Mouse (Mus musculus) lung, postnatal 14 days (tissue): ENCODE data around the gene Larp4.
A peak's percentile ranks its signal among the peaks of the same experiment; 100 is the strongest.

ENCODE experiments used
- DNase-seq: peaks from one replicate; pipeline ENCODE4 v3.0.0; 2021

Gene Larp4

DNA sequence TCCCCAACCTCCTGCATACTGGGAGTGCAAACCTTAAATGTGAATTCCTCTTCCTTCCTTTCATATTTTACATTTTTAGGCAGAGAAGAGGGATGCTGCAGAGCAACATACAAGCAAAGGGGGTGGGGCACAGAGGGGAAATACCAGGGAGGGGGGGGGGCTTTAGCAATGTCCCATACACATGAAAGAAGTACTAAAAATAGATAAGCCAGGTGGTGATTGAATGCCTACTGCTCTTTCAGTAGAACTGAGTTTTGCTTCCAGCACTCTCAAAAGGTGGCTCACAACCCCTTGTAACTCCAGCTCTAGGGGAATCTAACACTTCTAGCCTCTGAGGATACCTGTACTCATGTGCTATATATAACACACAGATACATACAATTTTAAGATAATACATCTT is 36.3 kb downstream of the Larp4 start:
- DNase-seq: no peak

DNA sequence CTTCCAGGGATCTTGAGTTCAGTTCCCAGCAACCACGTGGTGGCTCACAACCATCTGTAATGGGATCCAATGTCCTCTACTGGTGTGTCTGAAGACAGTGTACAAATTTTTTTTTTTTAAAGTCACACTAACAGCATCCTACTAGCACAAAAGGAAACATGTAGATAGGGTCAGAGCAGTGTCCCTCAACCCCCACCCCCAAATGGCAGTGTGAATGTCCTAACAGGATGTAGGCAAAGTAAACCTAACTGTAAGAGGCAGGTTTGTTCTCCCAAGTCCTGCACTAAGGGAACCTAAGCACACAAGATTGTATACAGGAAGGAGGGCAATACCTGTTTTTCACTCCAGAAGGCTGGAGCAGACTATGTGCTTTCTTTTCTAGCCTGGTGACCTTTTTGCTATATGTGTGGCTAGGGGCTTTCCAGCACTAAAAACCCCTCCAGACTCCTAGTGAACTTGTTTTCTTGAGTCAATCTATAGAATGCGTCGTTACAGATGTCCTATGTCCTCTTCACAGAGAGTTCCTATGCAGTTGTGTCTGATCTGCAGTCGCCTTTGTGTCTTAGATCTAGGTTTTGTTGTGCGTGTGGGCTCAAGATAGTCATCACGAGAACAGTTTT is 48.5 kb downstream of the Larp4 start:
- DNase-seq: no peak

DNA sequence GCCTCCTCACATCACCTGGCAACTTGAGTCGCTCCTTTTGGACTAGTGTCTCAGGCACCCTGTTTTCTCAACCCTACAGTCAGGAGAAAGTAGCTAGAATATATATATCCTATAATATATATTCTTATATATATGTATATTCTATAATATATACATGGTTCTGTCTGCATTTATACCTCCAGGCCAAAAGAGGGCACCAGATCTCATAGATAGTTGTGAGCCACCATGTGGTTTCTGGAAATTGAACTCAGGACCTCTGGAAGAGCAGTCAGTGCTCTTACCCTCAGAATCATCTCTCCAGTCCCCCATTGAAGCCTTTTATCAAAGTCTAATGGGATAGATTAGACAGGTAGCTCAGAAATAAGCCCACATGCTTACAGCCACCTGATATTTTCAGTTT is 51.3 kb downstream of the Larp4 start:
- DNase-seq: no peak

DNA sequence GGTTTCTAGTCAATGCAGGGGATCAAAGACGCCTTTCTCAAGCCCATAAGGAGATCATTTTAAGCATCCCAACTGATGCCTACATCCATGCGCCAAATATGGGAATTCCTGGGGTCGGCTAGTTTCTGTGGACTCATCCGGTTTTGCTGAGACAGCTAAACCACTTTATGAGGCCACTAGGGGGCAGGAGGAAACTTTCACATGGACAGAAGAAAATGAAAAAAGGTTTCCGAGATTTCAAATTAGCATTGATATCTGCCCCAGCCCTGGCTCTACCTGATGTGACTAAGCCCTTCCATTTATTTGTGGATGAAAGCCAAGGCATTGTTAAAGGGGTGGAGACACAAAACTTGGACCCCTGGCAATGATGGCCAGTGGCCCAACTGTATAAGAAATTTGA is 53.1 kb downstream of the Larp4 start:
- peak; percentile 64 for DNase-seq

DNA sequence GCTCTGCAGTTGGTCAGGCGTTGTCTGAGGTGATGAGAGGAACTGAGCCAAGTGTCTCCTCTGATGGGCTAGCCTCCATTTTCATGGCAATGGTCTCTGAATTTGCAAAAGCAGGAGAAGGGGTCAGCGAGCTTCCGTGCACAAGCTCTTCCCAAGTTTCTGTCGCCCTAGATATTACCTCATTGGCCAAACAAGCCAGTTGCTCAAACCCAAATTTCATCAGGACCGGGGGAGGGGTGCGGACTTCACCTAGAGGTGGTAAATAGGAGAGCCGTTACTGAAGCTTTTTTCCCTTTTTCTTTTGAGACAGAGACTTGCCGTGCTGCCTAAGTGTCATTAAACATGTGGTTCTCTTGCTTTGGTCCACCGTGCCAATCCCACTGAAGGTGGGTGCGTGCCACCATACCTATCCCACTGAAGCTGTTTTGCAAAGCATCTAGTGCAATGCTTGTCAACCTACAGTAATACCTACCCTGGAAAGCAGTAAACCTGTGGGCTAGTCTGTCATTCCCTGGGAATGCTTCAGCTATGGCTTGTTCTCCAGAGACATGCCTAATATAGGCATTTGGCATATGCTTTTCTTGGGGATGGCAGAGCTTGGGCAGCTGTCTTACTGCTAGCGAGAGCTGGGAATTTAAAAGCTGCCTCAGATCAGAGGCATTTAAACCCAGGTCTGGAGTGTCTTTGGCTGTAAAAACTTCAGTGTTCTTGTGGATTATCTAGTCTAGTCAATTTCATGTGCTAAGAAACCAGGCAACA is 55.4 kb downstream of the Larp4 start:
- no peak for DNase-seq

DNA sequence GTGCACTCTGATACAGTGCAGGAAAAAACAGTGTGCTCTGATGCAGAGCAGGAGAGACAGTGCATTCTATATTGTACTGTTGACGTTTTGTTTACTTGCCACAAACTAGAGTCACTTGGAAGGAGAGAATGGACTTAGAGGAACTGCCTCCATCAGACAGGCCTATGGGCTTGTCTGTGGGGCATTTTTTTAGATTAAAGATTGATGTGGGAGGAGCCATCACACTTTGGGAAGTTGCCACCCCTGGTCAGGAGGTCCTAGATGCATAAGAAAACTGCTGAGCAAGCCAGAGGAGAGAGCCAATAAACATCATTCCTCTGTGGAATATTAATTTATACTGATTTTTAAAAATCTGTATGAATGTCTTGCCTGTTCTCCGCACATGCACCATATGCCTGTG is 58.3 kb downstream of the Larp4 start:
- DNase-seq: no peak

DNA sequence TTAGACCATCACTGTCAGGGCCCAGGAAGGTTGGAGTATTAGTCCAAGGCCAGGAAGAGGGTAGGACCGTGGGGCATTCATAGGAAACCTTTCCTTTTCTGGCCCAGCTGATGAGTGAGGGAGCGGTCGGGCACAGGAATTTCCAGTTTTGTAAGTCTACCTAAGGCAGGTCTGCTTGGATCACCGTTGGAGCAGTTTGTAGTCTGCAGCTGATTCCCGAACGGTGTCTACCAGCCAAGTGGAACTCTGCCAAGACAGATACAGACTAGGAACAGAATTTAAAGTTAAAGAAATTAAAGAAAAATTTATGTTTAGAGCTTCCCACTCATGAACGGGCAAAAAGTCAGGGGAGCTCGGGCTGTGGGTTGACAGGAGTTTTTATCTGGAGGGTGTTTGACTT is 59.6 kb downstream of the Larp4 start:
- DNase-seq: no peak

DNA sequence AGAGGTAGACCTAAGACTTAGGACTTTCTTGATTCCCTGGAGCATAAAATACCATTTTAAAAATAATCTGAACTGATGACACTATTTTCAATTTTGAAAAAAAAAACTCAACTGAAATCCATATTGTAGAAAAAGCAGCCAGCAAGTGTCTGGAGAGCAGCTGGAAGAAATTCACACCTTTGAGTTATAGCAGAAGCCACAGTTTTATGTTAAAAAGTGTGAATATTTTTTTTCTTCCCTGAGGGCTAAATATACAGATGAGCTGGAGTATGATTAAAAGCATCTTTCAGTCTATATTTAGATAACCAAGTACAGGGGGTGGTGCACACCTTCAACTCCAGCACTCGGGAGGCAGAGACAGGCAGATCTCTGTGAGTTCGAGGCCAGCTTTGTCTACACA is 60.0 kb downstream of the Larp4 start:
- no peak for DNase-seq

DNA sequence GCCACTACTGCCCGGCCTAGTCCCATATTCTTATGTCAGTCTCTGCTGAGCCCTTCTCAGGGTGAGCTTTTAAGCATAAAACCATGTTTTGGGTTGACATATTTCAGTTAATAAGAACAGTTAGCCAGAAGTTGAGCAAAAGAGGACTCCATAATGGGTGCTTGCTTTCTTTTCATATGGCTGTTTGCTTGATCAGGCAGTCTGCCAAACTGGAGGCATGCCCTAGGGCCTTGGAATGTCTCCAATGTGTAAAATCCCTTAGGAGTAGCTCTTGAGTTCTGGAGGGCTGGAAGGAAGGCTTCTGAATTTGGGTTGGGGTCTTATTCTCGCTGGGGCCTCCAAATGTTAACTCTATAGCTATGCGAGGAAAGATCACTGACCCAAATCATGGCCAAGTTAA is 62.7 kb downstream of the Larp4 start:
- peak; percentile 47 for DNase-seq

DNA sequence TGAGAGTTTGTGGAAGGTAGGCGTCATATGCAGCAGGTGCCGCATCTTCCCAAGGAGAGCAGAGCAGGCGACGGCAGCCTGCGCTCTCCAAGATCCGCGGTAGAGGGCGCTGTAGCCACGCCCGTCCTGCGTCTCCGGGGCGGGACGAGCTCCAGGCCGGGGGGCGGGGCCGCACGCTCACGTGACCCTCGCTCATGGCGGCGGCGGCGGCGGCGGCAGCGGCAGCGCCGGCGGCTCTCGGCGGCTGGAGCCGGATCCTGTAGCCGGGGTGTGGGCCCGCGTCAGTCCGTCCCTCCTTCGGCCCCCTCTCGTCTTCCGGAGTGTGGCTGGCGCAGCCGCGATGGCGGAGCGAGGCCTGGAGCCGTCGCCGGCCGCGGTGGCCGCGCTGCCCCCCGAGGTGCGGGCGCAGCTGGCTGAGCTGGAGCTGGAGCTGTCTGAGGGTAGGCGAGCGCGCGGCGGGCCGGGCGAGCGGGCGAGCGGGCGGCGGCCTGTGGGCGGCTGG is 68.7 kb downstream of the Larp4 start, which contains the start of gene Dip2b:
Gene Dip2b (plus strand): TSS at position 195 of the 502 bp plus-strand sequence.
- peak; percentile 99 for DNase-seq

DNA sequence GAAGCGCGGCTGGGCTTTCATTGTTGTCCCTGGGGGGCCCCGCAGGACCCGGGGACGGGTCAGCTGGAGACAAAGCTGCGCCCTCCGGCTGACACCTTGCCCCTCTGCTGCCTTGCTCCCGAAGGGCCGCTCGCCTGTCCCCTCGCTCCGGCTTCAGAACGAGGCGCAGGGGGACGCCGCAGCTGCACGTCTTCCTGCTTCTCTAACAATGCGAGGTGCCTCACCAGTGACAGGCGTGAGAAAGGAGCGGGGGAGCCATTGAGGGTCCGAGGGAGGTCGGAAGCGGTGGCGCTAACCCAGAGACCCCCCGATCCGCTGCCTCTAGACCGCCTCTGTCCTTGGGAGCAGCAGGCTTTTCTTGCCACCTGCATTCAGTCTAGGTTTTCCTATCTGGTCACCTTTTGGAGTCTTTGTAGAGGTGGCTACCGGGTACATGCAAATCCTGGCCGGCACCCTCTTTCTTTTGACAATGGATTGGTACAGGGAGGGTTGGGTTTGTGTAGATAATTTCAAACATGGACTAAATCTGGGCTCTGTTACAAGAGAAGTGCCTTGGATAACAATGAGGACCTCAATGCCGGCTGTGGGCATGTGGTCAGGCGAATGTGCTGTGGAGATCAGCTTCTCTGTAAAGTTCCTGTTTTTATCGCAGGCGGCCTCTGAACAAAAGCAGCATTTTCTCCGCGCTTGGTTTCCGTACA is 69.3 kb downstream of the Larp4 start:
- DNase-seq: peak; percentile 59

DNA sequence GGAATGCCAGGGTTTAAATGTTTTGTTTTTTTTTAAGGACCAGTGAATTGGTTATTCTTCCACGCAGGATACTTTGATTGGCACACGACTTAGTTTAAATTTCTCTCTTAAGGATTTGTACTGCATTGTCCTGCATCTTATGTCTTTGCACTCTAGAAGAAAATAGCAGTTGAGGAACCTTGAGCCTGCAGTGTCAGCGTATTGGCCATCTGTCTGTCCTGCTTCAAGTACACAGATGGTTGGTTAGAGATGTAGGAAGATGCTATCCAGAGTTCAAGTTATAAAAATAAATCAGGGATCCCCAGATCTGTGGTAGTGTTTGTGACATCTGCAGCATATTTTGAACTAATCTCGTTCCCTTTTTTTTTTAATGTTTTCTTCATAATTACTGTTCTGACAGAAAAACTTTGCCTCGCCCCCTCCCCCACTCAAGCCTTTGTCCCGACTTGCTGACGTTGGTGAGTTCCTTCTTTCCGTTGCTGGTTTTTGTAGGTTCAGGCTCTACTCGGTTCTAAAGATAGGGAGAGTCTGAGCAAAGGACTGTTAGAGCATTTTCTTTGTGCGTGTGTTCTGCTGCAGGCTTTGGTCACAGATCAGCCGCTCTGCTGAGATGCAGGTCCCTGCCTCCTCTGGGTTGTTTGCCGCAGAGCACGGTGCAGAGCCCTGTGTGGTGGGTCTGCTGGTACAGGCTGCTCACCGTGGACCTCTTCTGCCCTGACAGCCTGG is 70.8 kb downstream of the Larp4 start:
- DNase-seq: no peak

DNA sequence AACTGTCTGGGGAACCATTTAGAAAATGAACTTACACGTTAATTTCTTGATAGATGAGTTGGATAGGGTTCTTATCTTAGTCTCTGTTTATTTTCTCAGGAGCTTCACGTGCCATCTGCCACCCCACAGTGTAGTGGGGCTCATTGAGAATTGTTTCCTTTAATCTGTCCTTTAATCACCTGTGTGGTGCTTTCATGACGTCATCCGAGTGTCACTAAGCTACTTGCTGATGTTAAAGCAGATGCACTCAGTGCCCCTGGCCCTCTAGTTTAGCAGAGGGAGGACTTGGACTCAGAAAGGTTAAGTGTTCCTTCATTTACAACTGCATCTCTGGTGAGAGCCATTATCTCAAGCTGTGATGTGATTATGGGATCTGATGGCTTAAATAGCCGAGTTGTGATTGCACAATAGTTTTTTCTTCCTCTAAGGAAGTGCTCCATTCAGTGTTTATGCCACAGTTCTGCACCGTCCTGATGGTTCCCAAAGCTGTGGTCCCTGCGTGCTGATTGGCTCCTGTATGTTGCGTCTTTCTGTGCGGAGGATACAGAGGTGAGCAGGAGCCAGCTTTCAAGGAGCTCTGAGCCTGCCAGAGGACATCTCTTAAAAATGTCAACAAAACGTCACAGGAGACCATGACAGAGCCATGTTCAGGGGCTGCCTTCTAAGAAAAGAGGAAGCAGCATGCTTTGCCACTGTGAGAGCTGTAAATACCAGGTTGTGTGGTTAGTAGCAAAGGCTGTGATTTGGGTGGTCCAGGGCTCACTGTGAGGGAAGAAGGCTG is 71.6 kb downstream of the Larp4 start:
- DNase-seq: no peak

DNA sequence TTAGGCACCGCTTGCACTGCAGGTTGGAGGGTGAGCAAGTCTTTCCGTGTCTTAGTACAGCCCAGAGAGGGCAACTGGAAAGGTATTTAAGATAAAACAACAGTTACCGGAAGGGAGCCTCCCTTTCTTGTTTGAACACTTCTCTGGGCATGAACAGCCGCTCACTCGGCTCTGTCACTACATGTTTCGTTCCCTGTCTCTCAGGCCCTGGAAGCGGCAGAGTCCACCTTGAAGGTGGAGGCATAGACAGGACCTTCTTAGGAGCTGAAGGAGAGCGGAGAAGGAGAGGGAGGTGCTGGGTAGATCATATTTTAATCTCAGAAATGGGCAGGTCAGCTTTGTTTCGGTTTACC is 72.2 kb downstream of the Larp4 start:
- no peak for DNase-seq

DNA sequence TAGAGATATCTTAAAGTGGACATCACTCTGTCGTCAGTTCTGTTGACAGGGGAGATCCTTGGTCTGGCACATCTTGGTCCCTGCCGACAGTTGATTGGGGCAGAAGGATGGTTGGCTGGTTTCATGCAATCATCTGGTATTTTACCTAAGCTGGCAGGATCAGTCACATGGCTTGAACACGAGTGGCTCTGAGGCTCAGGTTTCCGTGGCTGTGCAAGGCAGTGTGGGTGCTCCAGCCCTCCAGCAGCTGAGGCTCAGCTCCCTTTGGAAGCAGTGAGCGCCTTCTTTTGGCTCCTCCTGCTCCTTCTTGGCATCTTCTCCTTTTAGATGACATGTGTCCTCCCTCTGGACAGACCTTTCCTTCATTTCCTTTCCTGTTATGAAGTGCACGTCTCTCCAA is 75.7 kb downstream of the Larp4 start:
- no peak for DNase-seq

DNA sequence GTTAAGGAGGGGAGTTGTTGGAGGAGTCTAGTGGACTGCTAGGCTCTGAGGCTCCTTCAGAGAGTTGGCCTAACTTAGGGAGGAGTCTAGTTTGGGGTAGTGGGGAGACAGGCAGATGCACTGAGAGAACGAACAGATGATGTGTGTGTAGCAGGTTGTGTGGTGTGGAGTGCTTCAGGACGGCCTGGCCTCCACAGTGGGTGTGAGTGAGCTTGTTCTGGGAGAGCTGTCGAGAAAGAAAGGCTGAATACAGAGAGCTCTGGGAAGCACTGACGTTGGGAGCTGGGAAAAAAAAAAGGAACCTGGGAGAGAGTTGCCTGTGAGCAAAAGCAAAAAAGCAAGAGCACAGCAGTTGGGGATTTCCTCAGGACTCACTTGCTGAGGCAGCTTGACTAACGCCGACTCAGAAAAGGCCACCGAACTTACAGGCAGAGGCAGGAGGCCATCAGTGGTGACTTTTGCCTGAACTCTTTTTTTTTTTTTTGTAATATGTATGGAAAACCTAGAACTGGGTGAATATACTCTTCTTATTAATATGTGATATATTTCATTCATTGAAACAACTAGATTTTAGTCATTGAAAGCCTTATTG is 79.7 kb downstream of the Larp4 start:
- no peak for DNase-seq

DNA sequence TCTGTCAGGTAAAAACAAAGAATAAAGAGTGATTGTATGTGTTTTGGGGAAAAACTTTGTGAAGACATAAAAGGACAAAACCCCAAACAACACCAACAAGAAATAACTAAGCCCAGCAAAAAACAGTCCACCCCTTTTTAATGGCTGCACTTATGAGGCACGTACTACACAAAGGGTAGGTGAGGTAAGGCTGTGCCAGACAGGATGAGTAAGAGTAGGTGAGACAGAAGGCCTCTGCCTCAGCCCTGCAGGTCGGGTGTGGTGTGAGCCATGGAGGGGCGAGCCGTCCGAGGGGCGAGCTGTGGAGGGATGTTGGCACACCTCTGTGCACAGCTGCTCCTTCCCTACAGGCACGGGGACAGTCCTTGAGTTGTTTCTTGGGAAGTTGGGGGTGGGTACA is 81.1 kb downstream of the Larp4 start:
- DNase-seq: no peak

DNA sequence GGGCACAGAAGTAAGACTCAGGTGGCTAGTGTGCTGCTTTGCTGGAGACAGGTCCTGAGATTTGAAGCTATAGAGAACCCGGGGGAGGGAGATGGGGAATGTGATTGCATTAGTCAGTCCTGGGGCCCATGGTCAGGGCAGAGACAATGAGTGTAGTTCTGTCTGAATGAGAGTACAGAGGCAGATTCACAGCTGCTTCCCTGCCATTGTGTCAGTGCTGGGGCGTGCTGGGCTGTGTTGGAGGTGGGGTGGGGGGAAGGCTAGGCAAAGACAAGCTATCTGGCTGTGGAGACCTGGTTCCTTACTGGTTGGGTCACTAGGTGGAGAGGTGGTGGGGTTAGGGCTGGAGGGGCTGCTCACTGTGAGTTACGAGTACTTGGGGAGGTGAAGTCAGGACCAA is 82.9 kb downstream of the Larp4 start:
- DNase-seq: no peak

DNA sequence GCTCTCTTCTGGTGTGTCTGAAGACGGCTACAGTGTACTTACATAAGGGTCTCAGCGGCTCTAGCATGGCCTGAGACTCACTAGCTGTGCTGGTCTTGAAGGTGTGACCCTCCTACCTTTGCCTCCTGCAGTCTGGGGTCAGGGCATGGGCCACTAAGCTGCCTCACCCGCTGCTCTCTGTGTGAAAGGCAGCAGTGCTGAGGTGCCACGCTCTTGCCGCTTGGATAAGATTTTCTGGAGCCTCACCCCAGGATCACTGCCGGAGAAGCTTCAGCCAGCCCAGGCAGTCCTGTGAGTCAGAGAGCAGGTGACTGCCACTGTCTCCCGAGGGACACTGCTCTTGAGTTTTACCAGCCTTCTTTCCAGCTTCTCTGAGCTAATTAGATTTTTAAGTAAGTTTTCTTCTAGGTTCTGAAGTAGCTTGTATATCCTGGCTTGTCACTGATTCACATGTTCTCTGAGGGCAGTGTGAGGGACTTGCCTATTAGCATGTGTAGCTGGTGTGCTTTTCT is 86.6 kb downstream of the Larp4 start:
- DNase-seq: no peak

DNA sequence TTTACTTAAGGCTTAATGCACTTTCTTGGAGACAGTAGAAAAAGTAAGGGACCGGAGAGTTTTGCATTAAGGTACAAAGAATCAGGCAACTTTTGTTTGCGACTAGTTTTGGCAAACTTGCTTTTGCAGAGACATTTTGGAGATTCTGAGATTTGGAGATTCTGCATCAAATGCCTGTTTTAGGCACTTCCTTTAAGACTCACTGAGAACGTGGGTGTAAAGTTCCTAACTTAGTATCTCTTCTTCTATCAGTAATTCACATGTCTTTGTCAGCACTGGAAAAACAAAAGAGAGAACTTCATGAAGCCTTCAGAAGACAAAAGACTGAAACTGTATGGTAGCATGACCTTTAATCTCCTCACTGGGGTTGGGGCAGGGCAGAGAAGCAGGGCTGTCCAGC is 87.8 kb downstream of the Larp4 start:
- no peak for DNase-seq

DNA sequence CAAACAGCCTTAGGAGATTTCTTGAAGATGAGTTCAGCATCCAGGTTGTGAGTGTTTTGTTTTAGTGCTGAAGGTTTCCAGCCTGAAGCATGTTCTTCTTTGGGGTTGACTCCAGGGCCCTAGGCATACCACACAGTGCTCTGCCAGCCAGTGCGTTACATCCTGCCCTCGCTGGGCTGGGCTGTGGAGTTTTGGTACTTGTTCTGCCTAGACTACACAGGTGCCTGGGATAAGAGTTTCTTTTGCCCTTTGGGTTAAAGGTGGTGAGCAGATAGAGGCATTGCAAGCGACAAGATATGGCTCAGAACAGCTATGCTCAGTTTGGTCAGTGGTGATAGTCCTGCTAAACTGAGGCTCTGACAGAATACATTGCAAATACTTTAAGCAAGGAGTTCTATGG is 88.3 kb downstream of the Larp4 start:
- DNase-seq: no peak

DNA sequence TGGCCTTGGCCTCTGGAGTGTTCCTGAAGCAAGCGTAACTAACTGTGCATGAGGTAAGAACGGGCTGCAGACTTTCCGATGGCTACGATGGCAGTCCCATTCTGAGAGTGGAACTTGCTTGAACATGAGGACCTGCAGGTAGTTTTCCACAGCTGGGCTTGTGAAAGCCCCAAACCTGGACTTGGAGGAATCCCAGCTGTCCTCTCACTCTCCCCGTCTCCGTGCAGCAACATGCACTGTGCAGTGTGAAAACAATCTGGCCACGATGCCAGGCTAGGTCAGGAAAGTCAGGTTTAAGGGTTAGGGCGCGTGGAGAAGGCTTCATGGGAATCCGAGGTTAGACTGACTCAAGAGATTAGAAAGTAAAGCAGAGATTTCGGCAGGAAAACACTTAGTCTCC is 89.0 kb downstream of the Larp4 start:
- DNase-seq: no peak
